Mouse (Mus musculus) retina, embryonic 14.5 days (tissue): ENCODE measurements around the gene Cd6.

Experiments used
- DNase-seq: peaks from one replicate; pipeline ENCODE4 v3.0.0-alpha.2; 2015; ENCODE audit warnings: low spot score

Gene Cd6

GRCm38 (mm10) chr19:10839010-10839892 is 9.4 kb upstream of the Cd6 start, which contains the start of gene Slc15a3:
TSS of gene Slc15a3 (plus strand) at chr19:10839727.
- no peak for DNase-seq

GRCm38 (mm10) chr19:10835671-10836070 is 5.8 kb upstream of the Cd6 start:
- DNase-seq, result no peak

GRCm38 (mm10) chr19:10833611-10834010 is 3.8 kb upstream of the Cd6 start:
- no peak for DNase-seq

GRCm38 (mm10) chr19:10832030-10832429 is 2.2 kb upstream of the Cd6 start:
- DNase-seq, result no peak

GRCm38 (mm10) chr19:10831424-10831823 is 1.6 kb upstream of the Cd6 start:
- DNase-seq, result peak; percentile 79

GRCm38 (mm10) chr19:10828321-10828720 is 1.5 kb downstream of the Cd6 start:
- no peak for DNase-seq

GRCm38 (mm10) chr19:10824061-10824460 is 5.8 kb downstream of the Cd6 start:
- DNase-seq, result no peak

- DNase-seq, result no peak
These were observed 7.3 kb downstream of the Cd6 start for GRCm38 (mm10) chr19:10822534-10822933.

- no peak for DNase-seq
These were observed 8.5 kb downstream of the Cd6 start for GRCm38 (mm10) chr19:10821319-10821718.

GRCm38 (mm10) chr19:10818217-10818946 is 11.5 kb downstream of the Cd6 start:
- DNase-seq, result peak; percentile 29

GRCm38 (mm10) chr19:10816462-10816861 is 13.4 kb downstream of the Cd6 start:
- DNase-seq, result no peak

- no peak for DNase-seq
These were observed 14.0 kb downstream of the Cd6 start for GRCm38 (mm10) chr19:10815871-10816270.

GRCm38 (mm10) chr19:10813905-10814304 is 16.0 kb downstream of the Cd6 start:
- no peak for DNase-seq

GRCm38 (mm10) chr19:10813039-10813438 is 16.8 kb downstream of the Cd6 start:
- no peak for DNase-seq

- DNase-seq, result no peak
These were observed 18.4 kb downstream of the Cd6 start for GRCm38 (mm10) chr19:10811471-10811870.

- DNase-seq, result no peak
These were observed 19.7 kb downstream of the Cd6 start for GRCm38 (mm10) chr19:10810176-10810492.

- DNase-seq, result peak; percentile 33
These were observed 20.3 kb downstream of the Cd6 start for GRCm38 (mm10) chr19:10809428-10810175.

- DNase-seq, result no peak
These were observed 21.2 kb downstream of the Cd6 start for GRCm38 (mm10) chr19:10808524-10809233.

- DNase-seq, result no peak
These were observed 24.1 kb downstream of the Cd6 start for GRCm38 (mm10) chr19:10805661-10806285.

GRCm38 (mm10) chr19:10804850-10805660 is 24.8 kb downstream of the Cd6 start:
- no peak for DNase-seq

- no peak for DNase-seq
These were observed 26.1 kb downstream of the Cd6 start for GRCm38 (mm10) chr19:10803751-10804150.
